Mouse (Mus musculus) kidney, postnatal 4 days (tissue): Measurements from ENCODE around the gene Gmeb1.
"Not testable (repeated sequence)": the region's sequence is repeated elsewhere in the genome, so short reads cannot be mapped to it uniquely, and the experiment has no call there.

Experiments
- DNase-seq, 2 experiments: peaks; one replicate each; pipeline ENCODE4 v3.0.0; 2021; ENCODE audit warnings: mixed read lengths in 2 of 2

Gmeb1 gene

GRCm38 (mm10) chr4:132273166-132273565 is 11.8 kb upstream of the Gmeb1 start:
- peak in 1 of 2 experiments; percentile 26 for DNase-seq

- DNase-seq = peak; percentile 83 to 90
These were observed 8.5 kb upstream of the Gmeb1 start for GRCm38 (mm10) chr4:132269740-132270560.

GRCm38 (mm10) chr4:132268871-132269739 is 7.7 kb upstream of the Gmeb1 start:
- DNase-seq = no peak

GRCm38 (mm10) chr4:132266835-132267349 is 5.5 kb upstream of the Gmeb1 start:
- DNase-seq = no peak

GRCm38 (mm10) chr4:132263313-132263712 is 1.9 kb upstream of the Gmeb1 start:
- DNase-seq = no peak

GRCm38 (mm10) chr4:132262358-132262616 is 885 bp upstream of the Gmeb1 start:
- no peak for DNase-seq

GRCm38 (mm10) chr4:132260404-132261379 is 710 bp downstream of the Gmeb1 start:
- DNase-seq = peak; percentile 70 to 84

- DNase-seq = no peak
These were observed 2.2 kb downstream of the Gmeb1 start for GRCm38 (mm10) chr4:132259248-132259647.

- no peak for DNase-seq
These were observed 5.0 kb downstream of the Gmeb1 start for GRCm38 (mm10) chr4:132256384-132256783.

GRCm38 (mm10) chr4:132254986-132255385 is 6.4 kb downstream of the Gmeb1 start:
- DNase-seq = peak in 1 of 2 experiments; percentile 19

- no peak for DNase-seq
These were observed 7.8 kb downstream of the Gmeb1 start for GRCm38 (mm10) chr4:132253622-132254021.

GRCm38 (mm10) chr4:132253128-132253527 is 8.3 kb downstream of the Gmeb1 start:
- no peak for DNase-seq

- no peak for DNase-seq
These were observed 9.8 kb downstream of the Gmeb1 start for GRCm38 (mm10) chr4:132251596-132251995.

- DNase-seq = no peak
These were observed 13.9 kb downstream of the Gmeb1 start for GRCm38 (mm10) chr4:132247451-132247997.

- no peak for DNase-seq
These were observed 15.8 kb downstream of the Gmeb1 start for GRCm38 (mm10) chr4:132245643-132246042.

- DNase-seq = no peak
These were observed 20.2 kb downstream of the Gmeb1 start for GRCm38 (mm10) chr4:132241208-132241607.

- no peak for DNase-seq
These were observed 21.0 kb downstream of the Gmeb1 start for GRCm38 (mm10) chr4:132240367-132240766.

- no peak for DNase-seq
These were observed 23.0 kb downstream of the Gmeb1 start for GRCm38 (mm10) chr4:132238356-132238755.

- DNase-seq = no peak
These were observed 26.7 kb downstream of the Gmeb1 start for GRCm38 (mm10) chr4:132234710-132235109.

GRCm38 (mm10) chr4:132230422-132230821 is 31.0 kb downstream of the Gmeb1 start:
- DNase-seq = no peak

GRCm38 (mm10) chr4:132222001-132222400 is 39.4 kb downstream of the Gmeb1 start:
- DNase-seq = not testable (repeated sequence)

GRCm38 (mm10) chr4:132218439-132218838 is 43.0 kb downstream of the Gmeb1 start:
- not testable (repeated sequence) for DNase-seq
